Mouse (Mus musculus): ENCODE data around the gene Nufip1. TPM values are rescaled to one million over a fixed set of nuclear protein-coding genes. Genes with fewer than 3 reads are reported as not detected.

Nufip1 gene
- total and polyA plus RNA-seq, 2 experiments from 2014 or later: 6.0 to 6.5 TPM

DNA sequence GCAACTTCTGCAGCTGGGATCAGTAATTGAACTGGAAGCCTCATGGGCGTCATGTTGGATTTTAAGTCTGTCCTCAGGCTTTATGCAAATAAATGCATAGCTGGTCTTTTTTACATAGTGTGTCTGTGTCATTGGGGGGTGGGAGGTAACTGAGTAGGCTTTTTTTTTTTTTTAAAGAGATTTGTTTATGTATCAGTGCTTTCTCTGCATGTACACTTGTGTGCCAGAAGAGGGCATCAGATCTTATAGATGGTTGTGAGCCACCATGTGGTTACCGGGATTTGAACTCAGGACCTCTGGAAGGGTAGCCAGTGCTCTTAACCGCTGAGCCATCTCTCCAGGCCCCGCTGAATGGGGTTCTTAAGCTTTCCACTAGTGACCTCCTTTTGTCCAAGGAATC, 24.3 kb downstream of the Nufip1 start:
- Histone ChIP-seq H3K27me3 (ENCODE audit: control insufficient read depth, insufficient read depth, low read length) (no peaks in the 10 kb centered on the region), H3K4me3 (ENCODE audit: low read depth, low read length) (no peak overlapping the region), H3K27ac (ENCODE audit: low read depth) (no peak overlapping the region), H3K4me1 (ENCODE audit: control insufficient read depth, insufficient read depth) (no peaks in the 10 kb centered on the region), H3K9ac (replicated peaks; ENCODE audit: low read depth, low read length) (no peak overlapping the region), H3K4me2 (ENCODE audit: low read depth, low read length) (no peak overlapping the region), H3K9me3 (replicated peaks; ENCODE audit: control insufficient read depth, low read length) (no peaks in the 10 kb centered on the region), H3K36me3 (replicated peaks; ENCODE audit: control insufficient read depth, insufficient read depth, low read length) (peaks cover 52% of the 10 kb centered on the region)
- DNase-seq (ENCODE audit: low spot score) (no peak), ATAC-seq (ENCODE audit: insufficient read depth, low read depth) (no peak)
- no peak for TF ChIP-seq EP300 (IDR thresholded peaks at IDR 0.05; ENCODE audit: low read depth)
- TF ChIP-seq CTCF (IDR thresholded peaks at IDR 0.05; ENCODE audit: low read depth): no peak
- 87% methylated on average over 4 of the region's 4 CpGs for whole genome bisulfite sequencing

DNA sequence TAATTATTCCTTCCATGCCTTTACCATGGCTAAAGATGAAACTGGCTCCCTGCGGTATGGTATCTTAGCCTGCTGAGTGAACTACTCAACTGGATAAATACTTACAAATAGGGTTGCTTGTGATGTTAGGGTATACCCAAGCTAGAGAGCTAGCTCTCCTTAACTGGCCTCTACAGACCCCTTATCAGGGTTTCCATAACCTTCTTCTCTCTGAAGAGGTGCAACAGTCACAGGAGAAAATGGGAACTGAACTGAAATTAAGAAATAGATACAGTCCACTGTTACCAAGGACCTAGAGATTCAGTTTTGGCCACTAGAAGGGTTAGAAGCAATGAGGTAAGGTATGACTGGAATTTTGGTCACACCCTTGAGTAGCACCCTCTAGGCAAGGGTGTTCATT, 34.6 kb downstream of the Nufip1 start:
- no peak for TF ChIP-seq EP300 (IDR thresholded peaks at IDR 0.05; ENCODE audit: low read depth)
- no peak for TF ChIP-seq CTCF (IDR thresholded peaks at IDR 0.05; ENCODE audit: low read depth)
- no peaks in the 10 kb centered on the region for H3K27me3 ChIP-seq (ENCODE audit: control insufficient read depth, insufficient read depth, low read length)
- H3K36me3 ChIP-seq (replicated peaks; ENCODE audit: control insufficient read depth, insufficient read depth, low read length): no peaks in the 10 kb centered on the region
- H3K9me3 ChIP-seq (replicated peaks; ENCODE audit: control insufficient read depth, low read length): no peaks in the 10 kb centered on the region
- no peak overlapping the region for H3K9ac ChIP-seq (replicated peaks; ENCODE audit: low read depth, low read length)
- ATAC-seq (ENCODE audit: insufficient read depth, low read depth) (no peak), DNase-seq (ENCODE audit: low spot score) (no peak)
- H3K4me3 ChIP-seq (ENCODE audit: low read depth, low read length): no peak overlapping the region
- no peak overlapping the region for H3K27ac ChIP-seq (ENCODE audit: low read depth)
- WGBS: 77% methylated on average over 1 of the region's 1 CpGs
- H3K4me2 ChIP-seq (ENCODE audit: low read depth, low read length): no peak overlapping the region
- peaks cover 6% of the 10 kb centered on the region for H3K4me1 ChIP-seq (ENCODE audit: control insufficient read depth, insufficient read depth)

DNA sequence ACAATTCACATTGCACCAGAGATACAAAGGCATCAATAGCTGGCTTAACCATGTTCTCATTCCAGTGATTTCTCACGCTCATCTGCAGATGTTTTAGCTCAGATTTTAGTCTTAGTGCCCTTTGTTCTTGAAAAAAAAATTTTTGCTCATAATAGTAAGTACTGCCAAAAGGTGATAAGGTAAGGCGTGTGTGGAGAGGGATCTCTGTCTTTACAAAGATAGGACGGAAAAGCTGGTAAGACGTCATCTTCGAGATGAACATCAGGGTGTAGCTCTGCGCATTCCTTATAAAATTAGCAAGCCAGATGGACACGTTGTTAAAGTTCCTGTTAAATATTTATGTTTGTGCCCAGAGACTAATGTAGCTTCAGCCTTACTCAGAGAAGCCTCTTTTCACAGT, 35.2 kb downstream of the Nufip1 start:
- no peak for DNase-seq (ENCODE audit: low spot score)
- H3K36me3 ChIP-seq (replicated peaks; ENCODE audit: control insufficient read depth, insufficient read depth, low read length): no peaks in the 10 kb centered on the region
- WGBS: 31% methylated on average over 7 of the region's 7 CpGs
- peaks cover 10% of the 10 kb centered on the region for H3K4me1 ChIP-seq (ENCODE audit: control insufficient read depth, insufficient read depth)
- ATAC-seq (ENCODE audit: insufficient read depth, low read depth): no peak
- H3K9ac ChIP-seq (replicated peaks; ENCODE audit: low read depth, low read length): no peak overlapping the region
- TF ChIP-seq EP300 (IDR thresholded peaks at IDR 0.05; ENCODE audit: low read depth) (no peak), CTCF (IDR thresholded peaks at IDR 0.05; ENCODE audit: low read depth) (no peak)
- no peaks in the 10 kb centered on the region for H3K9me3 ChIP-seq (replicated peaks; ENCODE audit: control insufficient read depth, low read length)
- no peaks in the 10 kb centered on the region for H3K27me3 ChIP-seq (ENCODE audit: control insufficient read depth, insufficient read depth, low read length)
- H3K27ac ChIP-seq (ENCODE audit: low read depth): no peak overlapping the region
- H3K4me3 ChIP-seq (ENCODE audit: low read depth, low read length): no peak overlapping the region
- H3K4me2 ChIP-seq (ENCODE audit: low read depth, low read length): no peak overlapping the region

DNA sequence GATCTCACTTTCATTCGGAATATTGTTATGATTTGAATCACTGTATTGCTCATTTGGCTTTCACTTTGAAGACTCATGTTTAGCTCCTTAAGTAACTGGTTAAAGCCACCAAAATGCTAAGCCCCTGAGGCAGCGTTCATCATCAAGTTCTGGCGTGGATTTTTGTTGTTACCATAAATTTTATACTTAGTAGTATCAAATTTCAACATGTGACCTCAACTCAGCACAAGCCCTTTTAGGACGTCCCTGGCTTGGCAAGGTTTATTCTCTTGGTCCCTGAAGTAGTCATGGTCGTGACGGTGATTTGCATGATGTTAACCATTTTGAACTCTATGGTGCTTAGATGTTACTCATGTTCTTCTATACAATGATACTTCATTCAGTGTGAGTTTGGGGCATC, 36.4 kb downstream of the Nufip1 start:
- no peak overlapping the region for H3K9ac ChIP-seq (replicated peaks; ENCODE audit: low read depth, low read length)
- no peak overlapping the region for H3K4me2 ChIP-seq (ENCODE audit: low read depth, low read length)
- TF ChIP-seq EP300 (IDR thresholded peaks at IDR 0.05; ENCODE audit: low read depth): no peak
- TF ChIP-seq CTCF (IDR thresholded peaks at IDR 0.05; ENCODE audit: low read depth): no peak
- H3K4me1 ChIP-seq (ENCODE audit: control insufficient read depth, insufficient read depth): peaks cover 10% of the 10 kb centered on the region
- H3K9me3 ChIP-seq (replicated peaks; ENCODE audit: control insufficient read depth, low read length): no peaks in the 10 kb centered on the region
- DNase-seq (ENCODE audit: low spot score) (no peak), ATAC-seq (ENCODE audit: insufficient read depth, low read depth) (no peak)
- no peak overlapping the region for H3K4me3 ChIP-seq (ENCODE audit: low read depth, low read length)
- no peaks in the 10 kb centered on the region for H3K27me3 ChIP-seq (ENCODE audit: control insufficient read depth, insufficient read depth, low read length)
- no peak overlapping the region for H3K27ac ChIP-seq (ENCODE audit: low read depth)
- no peaks in the 10 kb centered on the region for H3K36me3 ChIP-seq (replicated peaks; ENCODE audit: control insufficient read depth, insufficient read depth, low read length)
- WGBS: 72% methylated on average over 6 of the region's 6 CpGs

DNA sequence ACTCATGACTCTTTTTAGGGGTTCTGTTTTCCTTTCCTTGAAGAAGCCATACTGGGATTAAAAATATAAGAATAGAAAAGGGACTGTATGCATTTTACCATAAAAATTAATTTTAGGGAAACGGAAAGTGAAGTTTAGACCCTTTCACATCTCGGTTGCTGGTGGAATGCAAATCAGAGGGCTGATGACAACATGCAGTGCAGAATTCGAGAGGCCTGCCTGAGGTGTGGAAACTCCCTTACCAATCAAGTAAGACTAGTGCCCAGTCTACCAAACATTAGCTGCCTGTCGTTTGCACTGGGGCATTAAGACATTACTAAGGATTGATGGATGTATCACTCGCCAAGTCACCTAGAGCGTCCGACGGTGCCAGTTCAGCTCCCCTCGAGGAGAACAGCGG, 37.6 kb downstream of the Nufip1 start:
- no peak for TF ChIP-seq EP300 (IDR thresholded peaks at IDR 0.05; ENCODE audit: low read depth)
- WGBS: 78% methylated on average over 10 of the region's 10 CpGs
- H3K4me2 ChIP-seq (ENCODE audit: low read depth, low read length): no peak overlapping the region
- H3K9ac ChIP-seq (replicated peaks; ENCODE audit: low read depth, low read length): no peak overlapping the region
- no peaks in the 10 kb centered on the region for H3K9me3 ChIP-seq (replicated peaks; ENCODE audit: control insufficient read depth, low read length)
- H3K4me1 ChIP-seq (ENCODE audit: control insufficient read depth, insufficient read depth): peaks cover 16% of the 10 kb centered on the region
- no peak overlapping the region for H3K4me3 ChIP-seq (ENCODE audit: low read depth, low read length)
- no peak overlapping the region for H3K27ac ChIP-seq (ENCODE audit: low read depth)
- no peaks in the 10 kb centered on the region for H3K36me3 ChIP-seq (replicated peaks; ENCODE audit: control insufficient read depth, insufficient read depth, low read length)
- DNase-seq (ENCODE audit: low spot score) (no peak), ATAC-seq (ENCODE audit: insufficient read depth, low read depth) (no peak)
- no peaks in the 10 kb centered on the region for H3K27me3 ChIP-seq (ENCODE audit: control insufficient read depth, insufficient read depth, low read length)

DNA sequence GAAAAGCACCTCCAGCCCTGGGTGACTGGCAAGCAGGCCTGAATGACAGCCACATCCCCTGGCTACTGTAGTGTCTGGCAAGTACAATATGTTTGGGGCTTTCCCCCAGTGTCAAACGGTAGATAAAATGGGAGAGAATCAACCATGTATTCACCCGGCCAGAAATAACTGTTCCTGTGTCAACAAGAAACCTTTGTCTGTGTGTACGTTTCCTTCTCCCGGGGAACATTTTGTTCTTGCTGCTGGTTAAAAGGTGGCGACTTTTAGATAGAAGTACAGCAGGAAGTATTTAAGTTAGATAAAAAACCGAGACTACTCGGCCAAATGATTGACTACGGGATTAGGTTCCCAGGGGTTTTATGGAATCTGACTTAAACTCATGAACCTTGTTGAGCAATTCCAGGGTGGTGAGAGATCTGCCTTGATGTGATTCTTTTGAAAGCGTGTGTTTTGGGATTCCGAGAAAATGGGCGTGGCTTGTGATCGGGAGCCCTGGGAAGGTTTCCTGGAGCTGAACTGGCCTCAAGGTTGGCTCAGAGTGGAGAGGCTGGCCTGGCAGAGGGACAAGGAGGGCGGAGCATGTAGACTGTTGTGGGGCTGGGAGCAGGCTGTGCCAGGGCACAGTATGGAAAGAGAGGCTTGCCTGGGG, 39.0 kb downstream of the Nufip1 start:
- H3K4me3 ChIP-seq (ENCODE audit: low read depth, low read length): peak overlapping the region; percentile 34
- no peaks in the 10 kb centered on the region for H3K27me3 ChIP-seq (ENCODE audit: control insufficient read depth, insufficient read depth, low read length)
- H3K4me1 ChIP-seq (ENCODE audit: control insufficient read depth, insufficient read depth): peaks cover 18% of the 10 kb centered on the region
- ATAC-seq (ENCODE audit: insufficient read depth, low read depth) (peak; percentile 86), DNase-seq (ENCODE audit: low spot score) (peak; percentile 96)
- H3K36me3 ChIP-seq (replicated peaks; ENCODE audit: control insufficient read depth, insufficient read depth, low read length): no peaks in the 10 kb centered on the region
- peak overlapping the region; percentile 13 for H3K9ac ChIP-seq (replicated peaks; ENCODE audit: low read depth, low read length)
- H3K27ac ChIP-seq (ENCODE audit: low read depth): peak overlapping the region; percentile 90
- H3K4me2 ChIP-seq (ENCODE audit: low read depth, low read length): peak overlapping the region; percentile 52
- WGBS: 9% methylated on average over 13 of the region's 13 CpGs
- TF ChIP-seq CTCF (IDR thresholded peaks at IDR 0.05; ENCODE audit: low read depth): no peak
- peak; percentile 100 for TF ChIP-seq EP300 (IDR thresholded peaks at IDR 0.05; ENCODE audit: low read depth)
- H3K9me3 ChIP-seq (replicated peaks; ENCODE audit: control insufficient read depth, low read length): no peaks in the 10 kb centered on the region

Measured in heart, postnatal 0 days (tissue).